Mouse (Mus musculus) liver, adult 2 months (tissue): ENCODE results near the gene Hoxd13. TPM values are rescaled to one million over a fixed set of nuclear protein-coding genes. Genes with fewer than 3 reads are reported as not detected.
A peak's percentile ranks its signal among the peaks of the same experiment; 100 is the strongest.

Experiments
- DNase-seq: peaks from one replicate; pipeline ENCODE4 v3.0.0-alpha.2; 2011; ENCODE audit warnings: low read depth, low spot score; ENCODE audit errors: extremely low read depth
- H3K27ac ChIP-seq: fragments of 200-500 bp; replicated peaks from 2 replicates; pipeline ENCODE4 v1.5.1; 2012; ENCODE audit warnings: low read depth, mild to moderate bottlenecking, control low read depth, inconsistent platforms, low read length; ENCODE audit not compliant: insufficient read depth
- H3K27me3 ChIP-seq: fragments of 200-500 bp; 2 replicates; pipeline ENCODE4 v1.6.1; 2012; ENCODE audit warnings: mild to moderate bottlenecking, moderate library complexity, low read length, inconsistent platforms; ENCODE audit not compliant: control insufficient read depth, insufficient read depth
- H3K36me3 ChIP-seq: fragments of 200-500 bp; 2 replicates; pipeline ENCODE4 v1.6.1; 2012; ENCODE audit warnings: low read length, inconsistent platforms; ENCODE audit not compliant: control insufficient read depth, insufficient read depth
- H3K4me1 ChIP-seq: fragments of 200-500 bp; 2 replicates; pipeline ENCODE4 v1.6.1; 2011; ENCODE audit warnings: low read length; ENCODE audit not compliant: control insufficient read depth, insufficient read depth
- H3K4me3 ChIP-seq: fragments of 200-500 bp; 2 replicates; pipeline ENCODE4 v1.5.1; 2011; ENCODE audit warnings: low read depth, mild to moderate bottlenecking, control low read depth, low read length, moderate library complexity; ENCODE audit not compliant: insufficient read depth
- H3K79me2 ChIP-seq: fragments of 200-500 bp; 2 replicates; pipeline ENCODE4 v1.6.1; 2012; ENCODE audit warnings: inconsistent platforms, mild to moderate bottlenecking, low read length, moderate library complexity; ENCODE audit not compliant: control insufficient read depth, insufficient read depth
- H3K9ac ChIP-seq: fragments of 200-500 bp; 2 replicates; pipeline ENCODE4 v1.6.1; 2012; ENCODE audit warnings: low read depth, mild to moderate bottlenecking, control low read depth, inconsistent platforms, low read length
- CTCF ChIP-seq: fragments of 200-500 bp; IDR thresholded peaks from 2 replicates; pipeline ENCODE4 v1.5.1; 2011; ENCODE audit warnings: low read depth, low read length, control low read depth
- POLR2A ChIP-seq: fragments of 200-500 bp; IDR thresholded peaks from 2 replicates; pipeline ENCODE4 v1.6.1; 2011; ENCODE audit warnings: low read length, control low read depth; ENCODE audit not compliant: insufficient read depth; ENCODE audit errors: extremely low read depth
- WGBS: fragments of 180-500 bp; shearing (Covaris S2); methylation state at CpG from one replicate; pipeline ENCODE4 v1.1.7; 2018; 5-methylcytosine and 5-hydroxymethylcytosine counted together
- polyA plus RNA-seq: library from polyadenylated mRNA; depleted of rRNA; stranded (reverse); fragments of >200 nt; gene quantifications from 2 replicates; pipeline ENCODE4 v1.2.3, GENCODE M21; 2012
- total RNA-seq: library from RNA; depleted of rRNA; stranded (reverse); fragments of >200 nt; gene quantifications from 2 replicates; pipeline ENCODE4 v1.2.3, GENCODE M21; 2014

Hoxd13 gene
- total and polyA plus RNA-seq, 2 experiments = not detected

DNA sequence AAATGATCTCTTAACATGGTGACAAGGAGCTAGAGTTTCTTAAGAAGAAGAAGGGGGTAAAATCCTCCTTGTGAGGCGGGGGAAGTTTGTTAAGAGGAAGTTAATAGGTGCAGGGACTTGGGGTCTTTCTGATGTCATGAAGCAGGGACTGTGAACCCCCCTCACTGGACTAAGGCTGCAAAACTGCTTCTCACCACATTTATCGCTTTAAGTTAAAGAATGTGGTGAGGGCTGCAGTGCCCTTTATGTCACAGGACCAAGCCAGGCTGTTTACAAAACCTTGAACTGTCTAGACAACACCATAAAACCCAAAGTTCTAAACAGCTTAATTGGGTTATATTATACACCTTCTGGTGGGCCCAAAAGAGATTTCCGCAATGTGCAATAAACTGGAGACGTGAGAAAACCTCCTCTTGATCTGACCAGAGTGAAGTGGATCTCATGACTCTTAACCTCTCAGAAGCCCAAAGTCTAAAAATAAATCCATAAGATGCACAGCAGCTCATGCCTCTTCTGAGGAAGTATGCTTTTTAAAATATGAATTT, 17.0 kb downstream of the Hoxd13 start:
- WGBS = 18% methylated on average over 4 of the region's 4 CpGs
- H3K9ac ChIP-seq = no peak overlapping the region
- TF ChIP-seq POLR2A (no peak), CTCF (no peak)

DNA sequence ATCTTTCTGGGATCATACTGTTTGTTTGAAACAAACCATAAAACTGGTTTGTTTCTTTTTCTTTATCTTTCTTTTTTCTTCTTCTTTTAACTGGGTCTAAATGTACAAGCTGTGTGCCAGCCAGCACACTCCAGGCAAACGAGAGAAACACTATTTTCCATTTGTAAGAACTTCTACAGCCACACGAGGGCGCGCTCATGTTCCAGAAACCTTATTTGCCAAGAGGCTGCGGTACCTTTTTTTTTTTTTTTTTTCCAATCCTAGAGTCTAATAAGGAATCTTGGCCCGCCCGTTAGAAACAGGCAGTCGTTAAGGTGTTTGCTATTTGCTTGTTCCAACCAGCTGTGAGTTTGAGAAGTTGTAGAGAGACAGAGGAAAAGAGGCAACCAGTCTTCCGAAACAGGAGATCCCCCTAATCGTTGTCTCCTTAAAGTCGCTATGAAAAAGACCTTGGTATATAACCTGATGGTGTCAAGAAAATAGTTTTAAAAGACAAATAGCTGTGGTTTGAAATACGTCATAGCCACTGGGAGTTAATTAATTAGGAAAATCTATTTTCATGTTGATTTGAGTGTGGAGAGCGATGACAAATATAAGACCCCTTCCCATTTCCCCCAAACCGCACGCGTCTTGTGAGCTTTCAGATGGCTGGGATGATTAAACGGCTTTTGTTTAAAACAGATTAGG, 18.3 kb downstream of the Hoxd13 start:
- Histone ChIP-seq H3K79me2 (no peaks in the 10 kb centered on the region), H3K36me3 (no peaks in the 10 kb centered on the region), H3K4me1 (no peaks in the 10 kb centered on the region; the same call in 1 of the 2 replicates), H3K4me3 (no peak overlapping the region), H3K27me3 (peaks cover 49% of the 10 kb centered on the region), H3K27ac (no peak overlapping the region), H3K9ac (no peak overlapping the region)
- 12% methylated on average over 17 of the region's 17 CpGs for WGBS
- peak; percentile 52 for DNase-seq
- no peak for TF ChIP-seq POLR2A
- peak; percentile 41; the same call in 1 of the 2 replicates for TF ChIP-seq CTCF

More for the DNA sequence above, 17.0 kb downstream of the Hoxd13 start:
- Histone ChIP-seq H3K4me3 (no peak overlapping the region), H3K79me2 (no peaks in the 10 kb centered on the region), H3K27ac (no peak overlapping the region), H3K27me3 (peaks cover 50% of the 10 kb centered on the region), H3K36me3 (no peaks in the 10 kb centered on the region), H3K4me1 (no peaks in the 10 kb centered on the region; the same call in 1 of the 2 replicates)
- DNase-seq = no peak

DNA sequence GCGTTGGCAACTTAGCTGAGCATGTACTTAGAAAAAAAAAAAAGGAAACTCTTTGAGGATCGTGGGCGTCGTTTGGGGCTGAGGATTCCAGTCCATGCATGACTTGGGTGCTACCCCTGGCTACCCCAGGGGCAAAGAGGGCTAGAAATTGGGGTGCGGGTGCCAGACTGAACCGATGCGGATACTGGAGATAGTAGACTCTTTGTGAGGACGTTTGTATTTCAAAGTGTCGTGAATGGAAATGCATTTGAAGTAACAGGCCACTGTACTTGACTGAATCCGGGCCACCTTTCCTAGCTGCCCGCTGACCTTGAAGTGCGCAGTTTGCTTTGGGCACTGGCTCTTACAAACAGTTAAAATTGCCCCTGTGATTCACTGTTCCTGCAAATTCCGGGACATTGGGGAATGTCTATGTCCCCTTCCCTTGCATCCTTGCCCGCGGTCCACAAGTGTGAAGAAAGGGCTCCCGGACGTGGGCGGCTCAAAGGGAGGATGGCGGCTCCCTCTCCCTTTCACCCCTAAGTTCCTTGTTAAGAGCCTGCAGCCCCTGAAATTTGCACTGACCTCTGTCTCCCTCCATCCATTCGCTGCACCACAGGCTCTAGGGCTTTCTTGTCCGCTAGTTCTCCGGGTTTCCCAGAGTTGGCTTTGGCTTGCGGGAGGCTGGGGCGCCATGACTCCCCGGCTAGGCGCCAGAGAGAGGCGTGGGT, 19.0 kb downstream of the Hoxd13 start:
- Histone ChIP-seq H3K4me3 (no peak overlapping the region), H3K9ac (no peak overlapping the region), H3K36me3 (no peaks in the 10 kb centered on the region), H3K4me1 (no peaks in the 10 kb centered on the region; the same call in 1 of the 2 replicates), H3K27me3 (peaks cover 48% of the 10 kb centered on the region), H3K27ac (no peak overlapping the region), H3K79me2 (no peaks in the 10 kb centered on the region)
- TF ChIP-seq POLR2A (no peak), CTCF (no peak)
- WGBS = 4% methylated on average over 27 of the region's 27 CpGs
- no peak for DNase-seq

DNA sequence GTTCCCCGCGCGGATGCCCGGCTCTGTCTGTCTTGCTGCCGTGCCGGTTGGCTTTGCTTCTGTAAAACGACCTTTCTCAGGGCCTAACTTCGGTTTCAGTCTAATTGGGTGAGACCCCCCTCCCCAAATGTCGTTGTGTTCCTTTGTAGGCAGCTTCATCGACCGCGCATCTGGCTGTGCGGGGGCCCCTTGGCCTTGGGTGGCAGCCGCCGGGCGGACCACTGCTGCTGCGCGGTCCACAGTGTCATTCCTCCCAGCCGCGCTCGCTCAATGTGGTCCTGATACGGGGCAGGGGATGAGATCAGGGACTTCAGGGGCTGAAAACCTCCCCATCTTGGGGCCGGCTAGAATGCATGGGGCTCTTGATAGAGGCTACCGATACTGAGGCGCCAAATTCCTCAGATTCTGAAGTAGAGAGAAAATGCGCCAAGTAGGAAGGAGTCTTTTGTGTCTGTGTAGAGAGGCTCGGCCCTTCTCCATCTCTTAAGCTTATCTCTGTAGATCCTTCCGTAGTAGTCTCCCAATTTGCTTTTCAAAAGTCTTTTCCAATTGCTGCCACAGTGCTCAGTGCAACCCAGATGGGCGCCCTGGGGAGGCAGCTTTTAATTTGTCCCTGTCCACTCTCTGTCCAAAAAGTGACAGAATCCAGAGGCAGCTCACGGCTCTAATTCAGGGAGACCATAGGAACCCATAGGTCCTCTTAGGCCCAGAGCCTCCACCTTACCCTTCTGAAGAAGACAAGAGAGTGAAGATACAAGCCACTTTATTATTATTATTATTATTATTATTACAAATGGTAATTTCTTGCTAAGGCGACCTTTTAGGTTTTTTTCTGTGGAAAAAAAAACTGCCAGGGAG, 19.8 kb downstream of the Hoxd13 start:
- H3K79me2 ChIP-seq = no peaks in the 10 kb centered on the region
- no peak overlapping the region for H3K27ac ChIP-seq
- no peaks in the 10 kb centered on the region for H3K36me3 ChIP-seq
- WGBS = 5% methylated on average over 31 of the region's 31 CpGs
- no peak for DNase-seq
- TF ChIP-seq POLR2A (no peak), CTCF (no peak)
- no peak overlapping the region for H3K4me3 ChIP-seq
- no peaks in the 10 kb centered on the region for H3K4me1 ChIP-seq
- H3K9ac ChIP-seq = no peak overlapping the region
- peaks cover 48% of the 10 kb centered on the region for H3K27me3 ChIP-seq

DNA sequence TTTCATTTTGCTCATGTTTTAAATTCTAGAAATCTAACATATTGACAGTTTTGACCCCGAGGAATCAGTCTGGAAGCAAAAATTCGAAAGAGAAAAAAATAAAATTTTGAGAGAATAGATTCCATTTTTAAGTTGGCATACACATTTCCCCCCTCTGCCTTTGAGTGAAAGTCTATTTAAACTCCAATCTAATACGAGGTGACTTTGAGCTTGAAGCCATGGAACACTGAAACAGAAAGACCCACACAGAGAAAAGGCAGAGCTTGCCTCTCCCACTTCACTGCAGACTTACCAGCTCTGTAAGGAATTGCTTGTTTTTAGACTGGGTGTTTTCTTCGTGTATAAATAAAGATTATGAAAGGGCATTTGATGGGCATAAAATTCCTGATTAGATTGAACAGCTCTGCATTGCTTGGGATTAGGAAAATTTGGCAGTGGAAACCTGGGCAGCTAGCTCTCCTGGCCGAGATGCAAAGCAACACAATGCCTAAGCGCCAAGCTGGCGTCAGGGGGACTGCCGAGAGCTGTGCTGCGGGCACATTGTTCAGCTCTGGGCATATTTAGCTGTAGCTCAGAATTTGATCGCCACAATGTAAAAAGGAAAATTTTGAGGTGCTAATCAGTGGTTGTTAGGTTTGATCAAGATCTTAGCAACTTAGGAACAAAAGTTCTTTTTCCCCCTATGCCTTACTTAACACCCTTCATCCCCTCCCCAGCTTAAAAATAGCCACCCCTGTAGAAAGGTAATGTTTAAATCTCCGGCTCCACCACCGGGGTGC, 20.9 kb downstream of the Hoxd13 start:
- no peak for DNase-seq
- Histone ChIP-seq H3K9ac (no peak overlapping the region), H3K79me2 (no peaks in the 10 kb centered on the region), H3K36me3 (no peaks in the 10 kb centered on the region), H3K27me3 (peaks cover 46% of the 10 kb centered on the region), H3K27ac (no peak overlapping the region), H3K4me1 (no peaks in the 10 kb centered on the region), H3K4me3 (no peak overlapping the region)
- 7% methylated on average over 12 of the region's 12 CpGs for WGBS
- TF ChIP-seq CTCF = no peak
- TF ChIP-seq POLR2A = no peak
